Mouse (Mus musculus) naive thymus-derived CD4-positive, alpha-beta T cell, adult 2 months (primary cell): ENCODE measurements around the gene Txndc16.
A peak's percentile ranks its signal among the peaks of the same experiment; 100 is the strongest.

Experiments
- DNase-seq: peaks from one replicate; pipeline ENCODE4 v3.0.0-alpha.2; 2011; ENCODE audit warnings: low read depth

Gene Txndc16

GRCm38 (mm10) chr14:45153258-45153657 is 66.9 kb downstream of the Txndc16 start:
- DNase-seq = peak; percentile 65

GRCm38 (mm10) chr14:45142511-45142910 is 77.6 kb downstream of the Txndc16 start:
- DNase-seq = peak; percentile 64

- no peak for DNase-seq
Observed at GRCm38 (mm10) chr14:45140344-45141080, 79.6 kb downstream of the Txndc16 start.

- DNase-seq = no peak
Observed at GRCm38 (mm10) chr14:45135961-45136360, 84.2 kb downstream of the Txndc16 start.

DNA sequence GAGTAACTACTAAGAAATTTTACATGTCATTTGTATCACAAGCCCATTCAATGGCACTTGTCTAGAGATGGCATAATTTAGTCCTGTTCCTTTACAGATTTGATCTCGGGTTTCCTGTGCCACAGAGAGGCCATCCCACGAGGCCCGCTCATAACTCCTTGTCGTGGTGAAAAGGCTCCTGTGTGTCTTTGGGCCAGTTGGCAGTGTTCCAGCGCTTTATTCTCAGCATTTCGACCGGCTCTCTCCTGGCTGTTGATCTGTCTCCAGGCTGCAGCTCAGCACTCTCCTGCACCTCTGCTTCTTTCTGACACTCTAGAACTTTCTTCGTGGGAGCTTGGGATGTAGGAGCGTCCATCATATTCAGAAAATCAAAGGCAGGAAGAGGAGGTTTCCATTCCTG is 84.6 kb downstream of the Txndc16 start:
- no peak for DNase-seq

GRCm38 (mm10) chr14:45118359-45118758 is 101.8 kb downstream of the Txndc16 start:
- no peak for DNase-seq

DNA sequence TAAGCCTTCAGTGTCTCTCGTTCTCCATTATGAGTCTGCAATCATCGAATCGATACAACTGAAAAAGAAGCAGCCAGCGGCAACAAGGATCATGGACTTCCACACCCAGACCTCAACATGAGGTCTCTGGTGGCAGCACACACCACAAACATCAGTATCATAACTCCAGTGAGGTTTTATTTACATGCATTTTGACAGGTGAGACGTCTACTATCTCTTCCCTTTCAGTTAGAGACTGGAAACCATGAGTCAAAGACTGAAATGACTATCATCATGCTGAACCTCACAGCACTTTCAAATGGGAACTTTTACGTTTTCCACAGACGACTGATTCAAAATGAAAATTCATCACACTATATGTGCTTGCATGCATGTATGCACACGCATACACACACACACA is 117.9 kb downstream of the Txndc16 start:
- no peak for DNase-seq

- peak; percentile 39 for DNase-seq
Observed at GRCm38 (mm10) chr14:45092327-45092726, 127.8 kb downstream of the Txndc16 start.

GRCm38 (mm10) chr14:45090011-45090410 is 130.1 kb downstream of the Txndc16 start:
- DNase-seq = no peak

DNA sequence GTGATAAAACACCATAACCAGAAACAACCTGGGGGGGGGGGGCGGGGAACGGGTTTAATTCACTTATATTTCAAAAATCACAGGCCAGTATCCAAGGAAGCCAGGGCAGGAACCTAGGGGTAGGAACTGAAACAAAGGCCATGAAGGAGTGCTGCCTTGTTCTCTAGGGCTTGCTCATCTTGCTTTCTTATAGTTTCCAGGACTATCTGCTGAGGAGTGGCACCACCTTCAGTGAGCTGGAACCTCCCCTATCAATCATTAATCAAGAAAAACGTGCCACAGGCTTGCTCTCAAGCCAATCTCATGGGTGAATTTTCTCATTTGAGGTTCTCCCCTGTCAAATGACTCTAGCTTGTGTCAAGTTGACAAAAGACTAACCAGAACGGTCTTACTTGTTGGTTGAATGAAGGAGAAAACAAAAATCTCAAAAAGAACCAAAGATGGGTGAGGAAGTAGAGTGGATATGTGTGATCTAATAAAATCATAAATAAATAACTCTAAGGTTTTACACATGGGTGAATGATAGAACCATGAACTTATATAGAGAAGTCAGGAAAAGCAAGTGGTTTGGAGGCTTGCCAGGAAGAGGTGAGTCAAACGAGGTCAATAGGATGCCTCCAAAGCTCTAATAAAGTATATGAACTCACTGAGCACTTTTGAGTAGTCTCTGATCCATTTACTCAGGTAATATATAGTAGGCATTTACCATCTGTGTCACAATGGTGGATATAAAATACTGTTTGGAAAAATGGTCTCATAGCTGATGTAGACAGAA is 134.3 kb downstream of the Txndc16 start:
- peak; percentile 33 for DNase-seq

- DNase-seq = no peak
Observed at GRCm38 (mm10) chr14:45084656-45085280, 135.4 kb downstream of the Txndc16 start.

DNA sequence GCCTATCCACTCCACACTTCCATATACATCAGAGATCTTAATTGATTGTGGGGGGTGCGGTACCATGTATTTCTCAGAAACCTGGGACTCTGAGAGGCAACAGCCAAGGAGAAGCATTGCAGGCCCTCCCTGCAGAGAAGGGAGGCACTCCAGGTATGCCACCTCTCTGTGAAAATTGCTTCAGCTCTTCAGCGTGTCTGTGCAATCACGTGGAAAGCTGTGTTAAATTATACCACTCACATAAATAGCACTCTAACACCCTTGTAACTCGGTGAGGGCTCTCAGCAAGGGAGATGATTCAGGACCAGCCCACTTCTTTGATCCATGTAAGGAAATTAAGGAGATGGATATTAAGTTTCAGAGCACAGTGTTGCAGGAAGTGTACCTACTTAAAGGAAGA is 136.6 kb downstream of the Txndc16 start:
- no peak for DNase-seq
